Mouse (Mus musculus): ENCODE measurements around the gene Ankrd9.

Gene Ankrd9

DNA sequence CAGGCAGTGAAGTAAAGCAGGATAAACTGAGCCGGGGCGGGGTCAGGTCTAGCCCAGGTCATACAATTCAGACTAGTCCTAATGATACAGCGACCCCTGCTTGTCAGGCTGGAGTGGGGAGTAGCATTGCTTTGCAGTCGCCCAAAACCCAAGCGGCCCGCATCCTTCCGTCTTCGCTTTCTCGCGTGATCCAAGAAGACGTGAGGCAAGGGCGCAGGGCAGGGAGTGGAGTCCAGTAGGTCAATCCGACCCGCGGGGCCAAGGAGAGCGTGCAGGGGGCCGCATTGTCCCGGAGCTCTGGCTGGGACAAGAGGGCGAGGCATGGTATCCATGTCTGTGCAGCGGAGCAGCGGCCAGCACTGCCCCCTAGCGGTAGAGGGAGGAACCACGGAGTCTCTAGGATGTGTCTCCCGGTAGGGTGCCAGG, 13.3 kb upstream of the Ankrd9 start:
- in situ Hi-C loops (cut with MboI; ENCODE audit: low pct_unique_long_range_greater_than_20kb in 1 of 2, low sequenced_read_pairs in 2 of 2, unreplicated experiment in 1 of 2): no loop called here

DNA sequence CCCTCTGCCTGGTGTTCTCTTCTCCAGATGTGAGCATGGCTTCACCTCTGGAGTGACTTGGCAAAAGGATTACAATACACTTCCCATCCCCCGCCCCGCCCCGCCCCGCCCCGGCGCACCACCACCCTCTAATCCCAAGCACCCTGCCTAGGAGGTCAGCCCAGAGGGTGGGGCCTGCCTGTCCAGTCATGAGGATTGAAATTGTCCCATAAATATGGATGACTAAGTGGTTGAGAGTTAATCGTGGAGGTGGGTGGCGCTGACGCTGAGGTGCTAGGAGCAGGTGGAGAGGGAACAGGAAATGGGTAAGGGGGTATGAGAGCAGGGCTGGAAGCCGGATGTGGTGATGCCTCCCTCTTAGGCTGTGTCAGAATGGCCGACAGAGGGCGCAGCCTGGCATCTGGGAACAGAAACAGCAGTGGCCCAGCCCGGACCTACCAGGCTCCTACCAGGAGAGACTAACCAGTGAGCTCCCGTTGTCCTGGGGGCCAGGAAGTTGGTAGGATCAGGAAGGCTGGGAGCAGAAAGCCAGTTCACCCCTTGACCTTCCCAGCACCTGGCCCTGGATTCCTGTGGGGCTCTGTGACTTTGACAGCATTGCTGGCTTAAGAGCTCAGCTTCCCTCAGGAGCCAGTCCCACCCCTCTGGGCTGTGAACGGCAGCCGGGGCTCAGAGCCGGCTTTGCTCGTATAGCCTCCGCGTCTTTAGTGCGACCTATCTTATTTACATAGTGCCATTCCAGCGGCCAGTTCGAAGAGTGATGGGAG, 12.7 kb upstream of the Ankrd9 start:
- in situ Hi-C loops (cut with MboI; ENCODE audit: low pct_unique_long_range_greater_than_20kb in 1 of 2, low sequenced_read_pairs in 2 of 2, unreplicated experiment in 1 of 2): no loop called here

DNA sequence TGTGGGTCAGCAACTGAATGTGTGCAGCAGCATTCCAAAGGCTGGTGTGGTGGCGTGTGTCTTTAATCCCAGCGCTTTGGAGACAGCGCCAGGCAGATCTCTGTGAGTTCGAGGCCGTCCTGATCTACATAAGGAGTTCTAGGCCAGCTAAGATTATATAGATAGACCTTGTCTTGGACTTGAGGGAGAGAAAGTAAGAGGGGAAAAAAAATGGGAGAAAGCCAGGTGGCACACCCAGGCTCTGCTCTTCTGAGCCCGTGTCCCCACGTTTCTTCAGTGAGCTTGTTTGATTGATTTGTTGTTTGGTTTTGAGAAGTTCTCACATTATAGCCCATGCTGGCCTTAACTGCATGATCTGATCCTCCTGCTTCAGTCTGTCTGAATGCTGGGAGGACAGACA, 11.7 kb upstream of the Ankrd9 start:
- in situ Hi-C loops (cut with MboI; ENCODE audit: low pct_unique_long_range_greater_than_20kb in 1 of 2, low sequenced_read_pairs in 2 of 2, unreplicated experiment in 1 of 2): no loop called here

DNA sequence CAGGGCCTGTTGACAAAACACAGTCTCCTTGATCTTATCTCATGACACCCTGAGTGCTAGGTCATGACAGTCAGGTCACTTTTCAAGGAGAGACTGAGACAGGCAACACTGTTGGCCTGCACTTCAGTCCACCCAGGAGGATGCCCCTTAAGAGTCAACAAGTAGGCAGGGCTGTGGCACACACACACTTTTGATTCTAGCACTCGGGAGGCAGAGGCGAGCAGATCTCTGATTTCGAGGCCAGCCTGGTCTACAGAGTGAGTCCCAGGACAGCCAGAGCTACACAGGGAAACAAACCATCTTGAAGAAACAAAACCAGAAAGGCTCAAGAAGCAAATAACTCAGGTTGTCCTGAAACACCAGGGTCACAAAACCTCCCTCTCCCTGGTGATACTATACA, 10.6 kb upstream of the Ankrd9 start:
- in situ Hi-C loops (cut with MboI; ENCODE audit: low pct_unique_long_range_greater_than_20kb in 1 of 2, low sequenced_read_pairs in 2 of 2, unreplicated experiment in 1 of 2): no loop called here

DNA sequence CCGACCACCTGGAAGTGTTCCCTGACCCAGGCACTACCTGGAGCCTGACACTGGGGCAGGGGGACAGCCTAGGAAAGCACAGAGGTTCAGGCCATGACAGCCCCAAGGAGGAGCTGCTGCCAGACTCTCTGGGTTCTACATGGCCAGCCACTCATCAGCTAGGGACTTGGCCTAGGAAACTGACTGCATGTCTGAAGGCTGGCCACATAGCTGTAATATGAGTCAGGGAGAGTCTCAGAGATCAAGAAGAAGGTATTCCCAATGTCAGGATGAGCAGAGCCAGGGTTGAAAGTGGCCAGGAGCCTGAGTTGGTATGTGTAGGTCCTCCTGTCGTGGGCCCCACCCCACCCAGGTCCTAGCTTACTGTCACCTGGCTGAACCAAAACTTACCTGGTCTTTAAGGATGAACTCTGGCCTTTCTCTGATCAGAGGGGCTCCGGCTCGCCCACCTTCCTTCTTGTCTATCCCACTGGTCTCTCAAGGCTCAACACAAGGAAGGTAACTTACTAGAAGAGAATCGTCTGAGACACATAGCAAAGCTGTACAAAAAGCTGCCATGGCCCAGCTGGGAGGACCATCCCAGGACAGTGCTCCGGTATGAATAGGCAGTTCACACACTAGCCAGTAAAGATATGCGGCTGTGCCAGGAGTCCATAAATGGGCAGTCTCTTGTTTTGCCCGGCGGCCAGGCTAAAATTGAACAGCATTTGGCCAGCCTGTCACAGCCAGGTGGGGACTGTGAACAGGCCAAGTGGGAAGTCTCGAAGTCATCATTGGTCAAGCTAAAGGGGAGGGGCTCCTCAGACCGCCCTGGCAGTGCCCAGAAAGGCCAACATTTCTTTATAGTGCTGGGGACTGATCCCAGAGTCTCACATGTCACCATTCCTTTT, 7.9 kb upstream of the Ankrd9 start:
- in situ Hi-C loops (cut with MboI; ENCODE audit: low pct_unique_long_range_greater_than_20kb in 1 of 2, low sequenced_read_pairs in 2 of 2, unreplicated experiment in 1 of 2): no loop called here

DNA sequence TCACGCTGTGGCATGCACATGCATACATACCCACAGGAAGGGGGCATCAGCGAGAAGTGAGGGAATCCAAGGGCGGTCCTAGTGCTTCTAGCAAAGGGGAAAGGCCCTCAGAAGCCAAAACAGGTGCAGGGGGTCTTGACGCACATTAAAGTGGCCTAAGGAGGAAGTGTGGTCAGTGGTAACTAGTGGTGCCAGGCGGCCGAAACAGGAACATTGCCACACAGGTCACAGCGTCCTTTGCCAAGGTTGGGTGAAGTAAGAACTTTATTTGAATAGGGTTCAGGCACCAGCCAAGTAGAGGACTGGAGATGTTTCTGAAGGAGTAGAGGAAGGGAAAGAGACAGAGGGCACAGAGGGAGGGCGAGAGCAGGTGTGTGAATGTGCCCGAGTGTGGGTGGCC, 6.3 kb upstream of the Ankrd9 start:
- in situ Hi-C loops (cut with MboI; ENCODE audit: low pct_unique_long_range_greater_than_20kb in 1 of 2, low sequenced_read_pairs in 2 of 2, unreplicated experiment in 1 of 2): no loop called here

DNA sequence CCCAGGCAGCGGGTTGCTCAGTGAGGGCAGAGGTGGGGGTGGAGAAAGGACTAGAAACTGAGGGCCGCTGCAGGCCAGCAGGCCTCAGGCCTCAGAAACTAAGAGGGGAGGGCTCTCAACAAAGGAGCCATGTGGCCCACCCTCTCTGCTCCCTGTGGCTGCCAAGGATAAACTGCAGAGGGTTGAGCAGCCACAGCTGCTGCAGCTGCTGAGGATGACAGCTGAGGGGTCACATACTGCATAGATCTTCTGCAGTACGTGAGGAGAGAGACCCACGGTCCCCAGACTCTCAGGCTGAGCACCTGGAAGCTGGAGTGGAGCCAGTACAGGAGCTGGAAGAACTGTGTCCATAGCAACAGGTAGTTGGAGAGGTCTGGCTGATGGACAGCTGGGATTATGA, 5.8 kb upstream of the Ankrd9 start:
- in situ Hi-C loops (cut with MboI; ENCODE audit: low pct_unique_long_range_greater_than_20kb in 1 of 2, low sequenced_read_pairs in 2 of 2, unreplicated experiment in 1 of 2): no loop called here

DNA sequence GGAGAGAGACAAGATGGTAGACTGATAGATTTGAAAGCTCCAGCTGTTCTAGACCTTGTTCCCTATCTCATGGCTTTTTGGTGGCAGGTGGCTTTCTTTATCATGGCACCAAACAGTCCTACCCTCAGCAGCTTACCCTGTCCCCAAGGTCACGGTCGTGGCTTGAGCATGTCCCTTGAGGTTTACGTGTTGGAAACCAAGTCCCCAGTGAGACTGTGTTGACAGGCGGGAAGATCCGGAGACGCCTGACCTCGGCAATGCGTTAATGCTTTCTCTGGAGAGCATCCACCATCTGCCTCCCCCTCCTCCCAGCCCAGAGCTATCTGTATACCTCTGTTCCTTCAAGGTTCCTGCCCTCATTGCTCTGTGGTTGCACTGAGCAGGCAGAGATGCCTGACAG, 4.9 kb upstream of the Ankrd9 start:
- in situ Hi-C loops (cut with MboI; ENCODE audit: low pct_unique_long_range_greater_than_20kb in 1 of 2, low sequenced_read_pairs in 2 of 2, unreplicated experiment in 1 of 2): no loop called here

DNA sequence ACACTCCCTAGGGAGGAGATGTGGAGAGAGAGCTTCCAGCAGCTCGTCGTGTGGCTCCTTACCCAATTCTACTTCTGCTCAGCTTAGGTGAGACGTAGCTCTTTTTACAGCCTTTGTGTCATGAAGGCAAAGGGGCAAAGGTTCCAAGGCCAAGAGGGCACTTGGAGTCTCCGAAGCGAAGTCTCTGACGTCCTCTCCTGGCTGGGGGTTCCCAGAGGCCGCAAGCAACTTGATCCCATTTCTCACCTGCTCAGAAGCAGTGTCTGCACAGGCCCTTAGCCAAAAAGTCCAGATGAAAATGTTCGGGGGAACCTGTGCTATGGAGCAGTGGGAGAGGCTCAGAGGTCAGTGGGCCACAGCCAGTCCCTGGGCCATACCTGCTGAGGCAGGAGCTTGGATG, 4.2 kb upstream of the Ankrd9 start:
- in situ Hi-C loops (cut with MboI; ENCODE audit: low pct_unique_long_range_greater_than_20kb in 1 of 2, low sequenced_read_pairs in 2 of 2, unreplicated experiment in 1 of 2): no loop called here

DNA sequence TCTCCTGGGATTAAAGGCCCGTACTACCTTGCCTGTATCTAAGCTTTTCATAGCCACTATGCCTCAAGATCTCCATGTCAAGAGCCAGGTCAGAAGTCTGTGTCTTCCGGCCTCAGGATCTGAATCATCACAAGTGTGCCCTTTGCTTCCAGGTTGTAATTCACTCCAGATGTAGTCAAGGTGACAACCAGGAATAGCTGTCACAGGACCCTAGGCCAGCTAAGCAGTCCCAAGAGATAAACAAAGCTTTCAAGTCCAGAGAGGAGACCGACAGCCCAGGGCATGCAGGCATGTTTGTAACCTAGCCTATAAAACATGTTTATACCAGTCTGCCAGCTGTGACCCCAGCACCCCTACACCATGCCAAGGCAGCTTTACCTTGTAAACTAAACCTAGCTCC, 2.9 kb upstream of the Ankrd9 start:
- in situ Hi-C loops (cut with MboI; ENCODE audit: low pct_unique_long_range_greater_than_20kb in 1 of 2, low sequenced_read_pairs in 2 of 2, unreplicated experiment in 1 of 2): no loop called here

DNA sequence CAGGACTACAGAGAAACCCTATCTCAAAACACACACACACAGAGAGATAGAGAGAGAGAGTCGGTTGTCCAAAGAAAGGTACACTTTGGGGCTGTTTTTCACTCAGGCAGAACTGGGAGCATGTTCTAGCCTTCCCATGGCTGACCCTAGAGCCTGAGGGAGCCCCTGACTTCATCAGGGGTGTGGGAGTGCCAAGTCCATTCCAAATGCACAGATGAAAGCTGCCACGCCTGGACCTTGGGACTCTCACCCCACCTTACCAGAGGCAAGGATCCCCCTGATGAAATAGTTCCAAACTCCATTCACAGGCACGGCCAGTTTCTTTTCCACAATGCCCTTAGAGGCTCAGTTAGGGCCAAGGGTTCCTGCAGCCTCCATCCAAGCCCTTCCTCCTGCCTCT, 968 bp upstream of the Ankrd9 start:
- in situ Hi-C loops (cut with MboI; ENCODE audit: low pct_unique_long_range_greater_than_20kb in 1 of 2, low sequenced_read_pairs in 2 of 2, unreplicated experiment in 1 of 2): no loop called here

DNA sequence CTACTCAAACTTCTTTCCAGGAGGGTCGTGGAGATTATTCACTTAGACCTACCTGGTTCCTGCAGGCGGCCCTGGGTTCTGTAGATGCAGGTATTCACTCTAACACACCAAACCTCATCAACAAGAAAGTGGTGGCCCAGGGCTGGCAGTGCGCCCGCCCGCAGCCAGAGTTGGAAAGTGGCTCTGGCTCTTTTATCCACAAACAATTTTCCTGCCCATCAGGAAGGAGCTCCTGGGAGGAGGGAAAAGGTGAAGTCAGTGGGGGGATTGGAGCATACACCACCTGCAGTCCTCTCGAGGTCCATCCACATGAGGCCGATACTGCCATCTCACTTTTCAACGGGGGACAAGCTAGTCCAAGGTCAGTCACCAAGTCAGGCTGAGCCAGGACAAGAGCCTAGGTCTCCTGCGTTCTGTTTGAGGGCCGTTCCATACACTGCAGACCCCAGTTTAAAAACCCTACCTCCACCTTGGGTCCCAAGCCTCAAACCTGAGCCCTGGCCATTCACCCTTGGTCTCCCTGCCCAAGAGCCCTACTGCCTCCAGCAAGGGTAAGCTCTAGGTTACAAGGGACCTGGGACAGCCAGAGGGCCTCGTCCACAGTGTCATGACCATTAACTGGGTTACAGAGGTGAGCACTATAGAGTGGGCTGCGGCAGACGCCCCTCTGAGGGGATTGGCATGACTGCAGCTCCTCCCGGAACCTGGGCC, 789 bp downstream of the Ankrd9 start:
- in situ Hi-C loops (cut with MboI; ENCODE audit: low pct_unique_long_range_greater_than_20kb in 1 of 2, low sequenced_read_pairs in 2 of 2, unreplicated experiment in 1 of 2): no loop called here

DNA sequence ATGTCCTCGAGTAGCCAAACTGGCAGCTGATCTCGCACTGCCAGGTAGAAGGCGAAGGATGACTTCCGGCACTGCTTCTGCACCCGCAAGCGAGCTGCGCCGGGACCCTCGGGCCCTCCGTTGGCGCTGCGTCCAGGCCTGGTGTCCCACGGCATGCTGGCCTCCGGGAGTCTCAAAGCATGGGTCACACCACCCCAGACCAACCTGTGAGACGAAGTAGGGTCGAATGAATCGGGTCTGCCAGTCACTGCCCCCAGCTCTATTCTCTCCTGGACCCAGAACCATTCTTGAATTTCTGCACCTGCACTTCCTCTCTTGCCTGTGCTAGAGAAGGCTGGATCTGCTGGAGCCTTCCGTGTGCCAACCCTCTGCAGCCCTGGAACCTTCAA, 1.5 kb downstream of the Ankrd9 start:
- in situ Hi-C loops (cut with MboI; ENCODE audit: low pct_unique_long_range_greater_than_20kb in 1 of 2, low sequenced_read_pairs in 2 of 2, unreplicated experiment in 1 of 2): no loop called here

DNA sequence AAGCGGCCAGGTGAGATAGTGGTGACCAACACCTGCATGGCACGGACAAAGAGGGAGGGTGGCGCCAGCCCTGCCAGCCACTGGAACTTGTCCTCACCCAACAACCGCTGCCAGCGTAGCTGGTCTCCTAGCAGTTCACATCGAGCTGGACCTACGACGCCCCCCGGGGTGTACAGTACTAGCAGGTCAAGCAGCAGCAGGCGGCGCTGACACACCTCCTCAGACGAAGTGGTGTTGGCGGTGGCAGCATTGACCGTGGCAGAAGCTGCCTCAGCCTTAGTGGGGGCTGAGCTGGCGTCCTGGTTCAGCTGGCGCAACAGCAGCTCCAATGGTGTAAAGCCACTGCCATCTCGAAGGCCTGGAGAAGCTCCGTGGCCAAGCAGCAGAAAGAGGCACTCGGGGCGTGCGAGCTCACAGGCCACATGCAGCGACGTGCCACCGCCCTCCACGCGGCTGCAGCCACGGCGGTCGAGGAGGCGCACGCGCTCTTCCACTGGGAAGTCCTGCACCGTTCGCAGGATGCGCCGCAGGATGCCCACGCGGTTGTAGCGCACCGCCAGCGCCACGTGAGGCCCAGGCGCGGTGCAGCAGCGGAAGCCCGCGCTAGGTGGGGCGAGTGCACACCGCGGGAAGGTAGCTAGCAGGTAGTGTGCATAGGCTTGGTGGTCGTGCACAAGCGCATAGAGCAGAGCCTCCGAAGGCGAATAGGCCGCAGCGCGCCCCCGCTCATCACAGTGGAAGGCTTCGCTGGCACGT, 2.1 kb downstream of the Ankrd9 start:
- in situ Hi-C loops (cut with MboI; ENCODE audit: low pct_unique_long_range_greater_than_20kb in 1 of 2, low sequenced_read_pairs in 2 of 2, unreplicated experiment in 1 of 2): no loop called here

DNA sequence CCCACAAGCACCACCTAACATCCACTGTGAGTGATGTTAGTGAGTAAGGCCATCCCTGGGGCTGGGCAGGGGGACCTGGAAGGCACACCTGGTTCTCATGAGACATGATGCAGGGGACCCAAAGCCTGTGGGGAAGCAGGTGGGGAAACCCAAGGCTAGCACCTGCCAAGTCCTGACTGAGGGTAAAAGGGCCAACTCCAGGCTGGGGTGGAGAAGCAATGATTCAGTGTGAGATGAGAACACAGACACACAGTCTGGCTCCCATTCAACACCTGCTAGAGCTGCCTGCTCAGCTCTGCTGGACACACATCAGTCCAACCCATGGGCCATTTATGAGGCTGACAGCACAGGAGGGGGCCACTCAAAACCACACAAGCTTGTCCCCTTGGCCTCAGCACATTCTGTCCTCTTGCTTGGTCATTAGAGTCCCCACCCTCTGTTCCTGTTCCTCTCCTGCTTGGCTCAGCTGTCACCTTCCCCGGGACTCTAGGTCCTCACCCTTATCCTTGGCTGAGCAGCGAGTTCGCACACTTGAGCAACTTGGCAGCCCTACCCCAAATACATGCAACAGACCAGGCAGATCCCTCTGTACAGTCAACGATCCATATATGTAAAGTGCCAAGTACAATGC, 2.9 kb downstream of the Ankrd9 start:
- in situ Hi-C loops (cut with MboI; ENCODE audit: low pct_unique_long_range_greater_than_20kb in 1 of 2, low sequenced_read_pairs in 2 of 2, unreplicated experiment in 1 of 2): no loop called here

DNA sequence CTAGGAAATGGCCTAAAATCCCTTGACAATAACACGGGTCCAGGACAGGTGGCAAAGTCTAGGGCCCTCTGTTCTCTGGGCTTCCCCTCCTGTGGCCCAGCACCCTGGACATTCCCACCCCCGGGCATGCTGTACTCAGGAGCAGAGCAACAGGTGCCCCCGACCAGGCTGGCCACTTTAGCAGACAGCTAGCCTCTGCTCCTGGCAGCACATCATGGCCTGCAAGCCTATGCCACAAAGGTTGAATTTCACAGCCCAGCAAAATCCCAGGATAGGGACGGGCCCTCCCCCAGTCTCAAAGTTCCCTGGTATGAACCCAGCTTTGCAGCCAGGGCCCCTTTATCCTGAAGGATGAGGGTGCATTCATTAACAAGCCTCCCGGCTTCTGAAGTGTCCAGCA, 3.5 kb downstream of the Ankrd9 start:
- in situ Hi-C loops (cut with MboI; ENCODE audit: low pct_unique_long_range_greater_than_20kb in 1 of 2, low sequenced_read_pairs in 2 of 2, unreplicated experiment in 1 of 2): no loop called here

DNA sequence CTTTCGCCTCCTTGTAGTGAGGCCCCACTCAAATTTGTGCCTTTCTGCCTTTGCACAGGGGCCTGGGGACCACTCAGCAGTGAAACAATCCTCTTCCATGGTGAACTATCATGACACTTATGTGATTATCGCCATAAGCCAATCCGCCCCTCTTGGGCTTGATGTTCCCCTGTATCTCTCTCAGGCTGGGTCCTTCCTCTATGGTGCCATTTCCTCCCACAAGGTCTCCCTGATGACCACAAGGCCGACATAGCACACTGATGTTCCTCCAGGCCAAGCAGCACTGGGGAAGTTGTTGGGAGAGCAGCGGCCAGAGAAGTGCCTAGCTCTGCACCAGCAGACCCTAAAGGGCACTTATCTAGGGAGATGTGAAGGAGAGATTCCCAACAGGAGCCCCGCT, 4.1 kb downstream of the Ankrd9 start:
- in situ Hi-C loops (cut with MboI; ENCODE audit: low pct_unique_long_range_greater_than_20kb in 1 of 2, low sequenced_read_pairs in 2 of 2, unreplicated experiment in 1 of 2): no loop called here

DNA sequence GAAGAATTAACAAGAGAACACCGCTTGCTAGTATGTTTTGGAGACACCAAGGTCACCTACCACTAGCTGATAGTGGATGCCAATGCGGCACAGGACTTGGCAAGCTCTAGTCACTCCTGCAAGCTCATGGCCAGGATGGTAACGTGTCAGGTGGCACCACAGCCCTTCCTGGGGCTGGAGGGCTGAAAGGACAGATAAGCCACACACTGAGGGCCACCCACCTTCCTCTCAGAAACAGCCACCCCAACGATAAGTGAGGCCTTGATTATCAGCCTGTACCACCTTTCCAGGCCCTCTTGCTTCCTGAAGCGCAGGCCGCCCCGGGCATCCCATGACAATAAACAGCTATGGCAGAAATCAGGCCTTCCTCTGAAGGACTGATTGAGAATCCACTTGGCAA, 4.5 kb downstream of the Ankrd9 start:
- in situ Hi-C loops (cut with MboI; ENCODE audit: low pct_unique_long_range_greater_than_20kb in 1 of 2, low sequenced_read_pairs in 2 of 2, unreplicated experiment in 1 of 2): no loop called here

Data from mouse embryonic stem cell (cell line).